In the genomic region with DNA sequence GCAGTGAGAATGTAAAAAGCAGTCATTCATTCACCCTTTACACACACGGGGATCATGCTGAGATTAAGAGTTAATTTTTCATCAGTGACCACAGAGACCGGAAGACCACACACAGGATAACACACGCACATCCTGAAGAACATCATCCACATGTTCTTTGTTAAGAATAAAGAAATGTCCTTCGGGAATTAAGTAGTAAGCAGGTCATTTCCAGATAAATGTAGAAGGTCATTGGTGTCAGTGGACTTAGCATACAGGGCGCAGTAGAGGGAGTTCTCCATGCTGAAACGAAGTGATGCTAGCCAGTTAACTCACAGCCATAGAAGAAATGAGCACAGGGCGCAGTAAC, we compare ENCODE assay signal across 9 mouse cellular contexts. TPM values are rescaled to one million over a fixed set of nuclear protein-coding genes. Genes with fewer than 3 reads are reported as not detected.
DNase-seq lines count a peak whose midpoint lies in the region; ATAC-seq and TF ChIP-seq lines count a peak whose summit lies in the region.
"Had no signal": no experiment of that assay in that cellular context is flagged by ENCODE, and none has a peak within 500 bp of the region (broad histone marks: within the 10 kb centered on the region; RNA-seq: fewer than 3 reads in every experiment).

No protein-coding gene starts in this region.

- no peak for TF ChIP-seq POLR2A in thymus, adult 2 months (IDR thresholded peaks at IDR 0.05; ENCODE audit: control insufficient read depth, extremely low read depth, insufficient read depth, low read length, poor library complexity)

- peak overlapping the region; percentile 89 for H3K27ac ChIP-seq in heart, embryonic 10.5 days
- no peak overlapping the region for H3K27ac ChIP-seq in thymus, adult 2 months (ENCODE audit: control insufficient read depth, insufficient read depth, low read length)
- H3K27ac ChIP-seq in liver, embryonic 14.5 days = no peak overlapping the region

- 42% methylated on average over 7 of the region's 7 CpGs for WGBS in heart, embryonic 10.5 days
- WGBS in thymus, adult 2 months = 60% methylated on average over 7 of the region's 7 CpGs
- 35% methylated on average over 7 of the region's 7 CpGs for WGBS in liver, embryonic 14.5 days (ENCODE audit: insufficient replicate concordance)

- no peaks in the 10 kb centered on the region for H3K9me3 ChIP-seq in heart, embryonic 10.5 days
- H3K9me3 ChIP-seq in liver, embryonic 14.5 days (ENCODE audit: control insufficient read depth, low read length) = no peaks in the 10 kb centered on the region

- H3K4me1 ChIP-seq in heart, embryonic 10.5 days = peaks cover 33% of the 10 kb centered on the region
- H3K4me1 ChIP-seq in thymus, adult 2 months (replicated peaks; ENCODE audit: control insufficient read depth, insufficient read depth, low read length) = peaks cover 6% of the 10 kb centered on the region; the same call in 1 of the 2 replicates
- H3K4me1 ChIP-seq in liver, embryonic 14.5 days (replicated peaks; ENCODE audit: control insufficient read depth in 2 of 2, insufficient read depth in 2 of 2, low read length in 1 of 2) = peaks cover 0 to 11% of the 10 kb centered on the region in 2 experiments; a peak in 2 of 4 replicates

- no peak for DNase-seq in heart, embryonic 10.5 days (ENCODE audit: low spot score)
- no peak for DNase-seq in heart, adult 18-20 months
- DNase-seq in thymus, adult 2 months = no peak
- no peak for DNase-seq in thymus, adult 18-20 months
- no peak for DNase-seq in liver, embryonic 14.5 days (ENCODE audit: low read depth in 3 of 3, low spot score in 3 of 3)
- no peak for DNase-seq in B cell, adult 2 months
- no peak for DNase-seq in adrenal gland, postnatal 36 days
- no peak for DNase-seq in urinary bladder, postnatal 25 days (ENCODE audit: low spot score)

- ATAC-seq in liver, embryonic 14.5 days (ENCODE audit: insufficient read depth) = no peak

- 0 out of 2 replicates have a peak, but pooled peaks cover 3% of the 10 kb centered on the region for H3K27me3 ChIP-seq in heart, embryonic 10.5 days (ENCODE audit: insufficient read depth, poor library complexity, severe bottlenecking)
- no peaks in the 10 kb centered on the region for H3K27me3 ChIP-seq in thymus, adult 2 months (ENCODE audit: control insufficient read depth, insufficient read depth, low read length)
- H3K27me3 ChIP-seq in liver, embryonic 14.5 days (ENCODE audit: control insufficient read depth, insufficient read depth, low read length) = no peaks in the 10 kb centered on the region

- no peak for TF ChIP-seq CTCF in thymus, adult 2 months (IDR thresholded peaks at IDR 0.05; ENCODE audit: borderline replicate concordance, control insufficient read depth, extremely low read depth, insufficient read depth, low read length, poor library complexity)
- TF ChIP-seq CTCF in liver, embryonic 14.5 days (IDR thresholded peaks at IDR 0.05; ENCODE audit: low read depth) = no peak

- TF ChIP-seq EP300 in liver, embryonic 14.5 days (IDR thresholded peaks at IDR 0.05; ENCODE audit: low read depth) = no peak

- H3K9ac ChIP-seq in liver, embryonic 14.5 days (replicated peaks) = no peak overlapping the region

- H3K4me3 ChIP-seq in heart, embryonic 10.5 days = peak overlapping the region; percentile 65
- H3K4me3 ChIP-seq in thymus, adult 2 months (ENCODE audit: control insufficient read depth, insufficient read depth, low read length) = 0 out of 2 replicates have a peak overlapping the region, but pooled peaks have one; percentile 1
- peak overlapping the region in 1 of 2 experiments; percentile 28; a peak in 1 of 4 replicates for H3K4me3 ChIP-seq in liver, embryonic 14.5 days (ENCODE audit: insufficient read depth in 1 of 2, low read depth in 2 of 2, low read length in 2 of 2)

- peak overlapping the region; percentile 27 for H3K4me2 ChIP-seq in liver, embryonic 14.5 days (ENCODE audit: low read depth)

- no peaks in the 10 kb centered on the region for H3K36me3 ChIP-seq in heart, embryonic 10.5 days
- no peaks in the 10 kb centered on the region for H3K36me3 ChIP-seq in thymus, adult 2 months (ENCODE audit: control insufficient read depth, insufficient read depth, low read length)
- H3K36me3 ChIP-seq in liver, embryonic 14.5 days (replicated peaks; ENCODE audit: control insufficient read depth, insufficient read depth, low read depth) = no peaks in the 10 kb centered on the region

RNA-seq across cellular contexts. Expression of a gene that starts 0.6 kb away (rescaled TPM):
- polyA plus RNA-seq in heart, embryonic 10.5 days (2016; fragmentation: Nextera tagmentation; extraction: Ambion mirVana) = 3.2 and 3.9 TPM in 2 replicates
- total RNA-seq in heart, adult 18-20 months (2021) = 10 to 100 TPM; 25.8 to 30.1 TPM
- polyA plus RNA-seq in thymus, adult 2 months (2012; rRNA removed) = 12.6 and 15.7 TPM in 2 replicates
- 14.9 and 15.5 TPM in 2 replicates for polyA plus RNA-seq in liver, embryonic 14.5 days (2012; rRNA removed)
- 8.4 and 10.0 TPM in 2 replicates for polyA plus RNA-seq in liver, embryonic 14.5 days (2014; fragmentation: Nextera tagmentation; extraction: Ambion mirVana)
- 10 to 100 TPM; 34.1 to 36.4 TPM for total RNA-seq in adrenal gland, postnatal 36 days (2021)

RNA-seq across cellular contexts. Expression of a gene that starts 13.1 kb away (rescaled TPM):
- polyA plus RNA-seq in heart, embryonic 10.5 days (2016; fragmentation: Nextera tagmentation; extraction: Ambion mirVana) = not detected in 2 replicates
- not detected for total RNA-seq in heart, adult 18-20 months (2021)
- polyA plus RNA-seq in thymus, adult 2 months (2012; rRNA removed) = not detected in 2 replicates
- 0.09 TPM in 2 replicates for polyA plus RNA-seq in liver, embryonic 14.5 days (2012; rRNA removed)
- polyA plus RNA-seq in liver, embryonic 14.5 days (2014; fragmentation: Nextera tagmentation; extraction: Ambion mirVana) = not detected in 2 replicates
- total RNA-seq in adrenal gland, postnatal 36 days (2021) = not detected
- polyA plus RNA-seq: C2C12 had no signal

RNA-seq across cellular contexts. Expression of a gene that starts 26.3 kb away (rescaled TPM):
- polyA plus RNA-seq in heart, embryonic 10.5 days (2016; fragmentation: Nextera tagmentation; extraction: Ambion mirVana) = 0.75 TPM in 1 of 2 replicates, not detected in the other
- total RNA-seq in heart, adult 18-20 months (2021) = not detected
- 0.28 and 2.5 TPM in 2 replicates for polyA plus RNA-seq in thymus, adult 2 months (2012; rRNA removed)
- polyA plus RNA-seq in liver, embryonic 14.5 days (2012; rRNA removed) = 18.6 and 19.8 TPM in 2 replicates
- 43.2 and 48.1 TPM in 2 replicates for polyA plus RNA-seq in liver, embryonic 14.5 days (2014; fragmentation: Nextera tagmentation; extraction: Ambion mirVana)
- under 1 TPM in 1 of 2 experiments, not detected in 1; 0.83 TPM for total RNA-seq in adrenal gland, postnatal 36 days (2021)
- polyA plus RNA-seq: C2C12 had no signal

RNA-seq across cellular contexts. Expression of a gene that starts 26.6 kb away (rescaled TPM):
- 351 and 390 TPM in 2 replicates for polyA plus RNA-seq in heart, embryonic 10.5 days (2016; fragmentation: Nextera tagmentation; extraction: Ambion mirVana)
- 100 to 1,000 TPM; 750 to 751 TPM for total RNA-seq in heart, adult 18-20 months (2021)
- polyA plus RNA-seq in thymus, adult 2 months (2012; rRNA removed) = 227 and 278 TPM in 2 replicates
- polyA plus RNA-seq in liver, embryonic 14.5 days (2012; rRNA removed) = 152 and 288 TPM in 2 replicates
- 435 and 447 TPM in 2 replicates for polyA plus RNA-seq in liver, embryonic 14.5 days (2014; fragmentation: Nextera tagmentation; extraction: Ambion mirVana)
- 100 to 1,000 TPM; 439 to 578 TPM for total RNA-seq in adrenal gland, postnatal 36 days (2021)

RNA-seq across cellular contexts. Expression of a gene that starts 41.9 kb away (rescaled TPM):
- polyA plus RNA-seq in heart, embryonic 10.5 days (2016; fragmentation: Nextera tagmentation; extraction: Ambion mirVana) = 294 and 304 TPM in 2 replicates
- 100 to 1,000 TPM; 185 to 222 TPM for total RNA-seq in heart, adult 18-20 months (2021)
- polyA plus RNA-seq in thymus, adult 2 months (2012; rRNA removed) = 218 and 230 TPM in 2 replicates
- polyA plus RNA-seq in liver, embryonic 14.5 days (2012; rRNA removed) = 109 and 121 TPM in 2 replicates
- polyA plus RNA-seq in liver, embryonic 14.5 days (2014; fragmentation: Nextera tagmentation; extraction: Ambion mirVana) = 165 and 178 TPM in 2 replicates
- total RNA-seq in adrenal gland, postnatal 36 days (2021) = 100 to 1,000 TPM; 166 to 186 TPM
